Mouse (Mus musculus): ENCODE results near the gene Lipo4. TPM values are rescaled to one million over a fixed set of nuclear protein-coding genes. Genes with fewer than 3 reads are reported as not detected.
"Not testable (repeated sequence)": the region's sequence is repeated elsewhere in the genome, so short reads cannot be mapped to it uniquely, and the experiment has no call there.

Lipo4 gene
- under 1 TPM; 0.20 to 0.33 TPM for total RNA-seq (2021)

DNA sequence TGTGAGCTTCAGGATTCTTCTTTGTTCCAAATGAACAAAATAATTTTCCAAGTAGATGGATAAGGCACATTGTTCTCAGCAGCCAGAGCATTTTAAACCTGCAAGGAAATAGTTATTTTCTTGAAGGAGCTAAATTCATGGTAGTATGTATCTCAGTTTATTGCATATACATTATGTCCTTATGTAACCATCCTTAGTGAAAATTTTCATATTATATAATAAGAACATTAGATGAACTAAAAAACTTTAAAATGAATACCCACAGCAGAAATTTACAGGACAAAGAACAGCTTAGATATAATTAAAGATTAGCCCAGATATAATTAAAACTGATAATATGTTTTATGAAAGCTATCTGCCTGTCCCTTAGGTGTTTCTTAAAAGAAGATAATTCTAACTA lies at the start of gene Lipo4:
Lipo4 (minus strand) TSS at position 101 of the 400 bp plus-strand sequence.
- DNase-seq = no peak

DNA sequence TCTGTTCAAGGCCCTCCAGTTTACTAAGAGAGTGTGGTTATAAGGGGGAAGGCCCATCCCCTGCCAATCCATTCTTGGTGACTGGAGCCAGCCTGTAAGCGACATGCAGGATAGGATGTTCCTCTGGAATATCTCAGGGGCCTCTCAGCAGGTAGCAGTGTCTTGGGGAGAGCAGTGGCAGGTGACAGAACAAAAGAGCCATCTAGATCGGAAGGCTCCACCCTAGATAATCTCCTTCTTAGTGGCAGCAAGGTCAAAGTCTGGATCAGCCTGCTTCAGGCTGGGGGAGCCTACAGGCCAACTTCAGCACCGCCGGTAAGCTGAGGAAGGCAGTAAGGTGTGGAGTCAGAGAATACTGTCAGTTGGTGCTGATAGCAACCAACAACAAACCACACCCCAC lies 61.2 kb downstream of the Lipo4 start:
- DNase-seq = not testable (repeated sequence)

DNA sequence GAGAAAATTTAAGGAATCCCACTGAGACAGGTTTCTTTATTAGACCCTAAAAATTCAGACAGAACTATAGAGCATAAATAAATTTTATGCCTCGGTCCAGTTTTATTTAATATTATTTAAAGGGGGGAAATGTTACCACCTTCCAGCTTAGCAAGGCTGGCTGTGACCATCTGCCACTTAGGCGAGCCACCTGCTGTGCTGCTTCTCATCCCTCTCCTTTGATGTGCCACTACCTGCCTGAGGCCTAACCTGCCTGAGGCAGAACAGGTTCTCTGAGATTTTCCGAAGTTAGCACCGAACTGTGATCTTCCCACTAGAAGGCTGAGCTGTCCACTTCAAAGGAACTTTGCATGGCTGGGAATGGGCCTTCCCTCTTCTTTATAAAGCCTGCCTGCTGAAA lies 63.9 kb downstream of the Lipo4 start:
- no peak for DNase-seq

Other genes with a start within 250 kb of the Lipo4 start
- gene Rnls, start 125.5 kb downstream of the Lipo4 start, total RNA-seq (2021) = 10 to 100 TPM; 11.6 to 13.7 TPM
- gene Gm8978, start 107.5 kb upstream of the Lipo4 start, total RNA-seq (2021) = not detected
- gene Lipo2, start 233.6 kb upstream of the Lipo4 start, total RNA-seq (2021) = under 1 TPM; 0.26 to 0.47 TPM
- 10 to 100 TPM; 11.5 to 11.9 TPM for gene Lipo3, start 244.2 kb upstream of the Lipo4 start, total RNA-seq (2021)

Data from heart, postnatal 4 days (tissue).